In genomic region chr1:99497457-99497856, GRCm38 (mm10) we compare ENCODE assay signal across 33 mouse cellular contexts.
"Had no signal": no experiment of that assay in that cellular context is flagged by ENCODE, and none has a peak within 500 bp of the region (broad histone marks: within the 10 kb centered on the region; RNA-seq: fewer than 3 reads in every experiment).

No protein-coding gene starts in this region.

- H3K27me3 ChIP-seq: heart, embryonic 12.5 days; heart, embryonic 13.5 days; heart, embryonic 15.5 days; hindbrain, embryonic 12.5 days; hindbrain, embryonic 13.5 days; hindbrain, embryonic 15.5 days; kidney, embryonic 15.5 days had no signal

- H3K27ac ChIP-seq: heart, embryonic 10.5 days; heart, embryonic 13.5 days; heart, embryonic 15.5 days; hindbrain, embryonic 10.5 days; hindbrain, embryonic 12.5 days; hindbrain, embryonic 13.5 days; hindbrain, embryonic 14.5 days; hindbrain, embryonic 15.5 days; hindbrain, postnatal 0 days; kidney, embryonic 15.5 days; kidney, postnatal 0 days; left cerebral cortex, adult 2 months had no signal

- H3K9ac ChIP-seq: heart, embryonic 12.5 days; heart, embryonic 13.5 days; heart, embryonic 15.5 days; hindbrain, embryonic 12.5 days; hindbrain, embryonic 13.5 days; hindbrain, embryonic 14.5 days; hindbrain, embryonic 15.5 days; kidney, embryonic 15.5 days had no signal

- DNase-seq: heart, postnatal 10 days; heart, postnatal 14 days; heart, postnatal 36 days; heart, postnatal 4 days; kidney, adult 11 months; kidney, adult 18-20 months; kidney, adult 2 months; kidney, adult 8-10 months; kidney, adult 9 months; kidney, postnatal 10 days; kidney, postnatal 14 days; kidney, postnatal 25 days; kidney, postnatal 36 days; kidney, postnatal 4 days; layer of hippocampus, adult 9-11 months; layer of hippocampus, postnatal 36 days had no signal

- H3K9me3 ChIP-seq: heart, embryonic 10.5 days; heart, embryonic 12.5 days; heart, embryonic 13.5 days; heart, embryonic 15.5 days; hindbrain, embryonic 10.5 days; hindbrain, embryonic 12.5 days; hindbrain, embryonic 13.5 days; hindbrain, embryonic 15.5 days; kidney, embryonic 15.5 days had no signal

- H3K4me3 ChIP-seq: heart, embryonic 10.5 days; heart, embryonic 12.5 days; heart, embryonic 13.5 days; heart, embryonic 15.5 days; hindbrain, embryonic 10.5 days; hindbrain, embryonic 12.5 days; hindbrain, embryonic 13.5 days; hindbrain, embryonic 15.5 days; kidney, embryonic 15.5 days; layer of hippocampus, adult 2 months; left cerebral cortex, adult 2 months had no signal

- H3K4me1 ChIP-seq: heart, embryonic 10.5 days; heart, embryonic 12.5 days; heart, embryonic 13.5 days; heart, embryonic 15.5 days; hindbrain, embryonic 10.5 days; hindbrain, embryonic 12.5 days; hindbrain, embryonic 13.5 days; hindbrain, embryonic 15.5 days; kidney, embryonic 15.5 days had no signal

- ATAC-seq: hindbrain, embryonic 16.5 days; hindbrain, postnatal 0 days; inflammation-experienced regulatory T-cells, adult 6 months had no signal

- H3K36me3 ChIP-seq: heart, embryonic 10.5 days; heart, embryonic 12.5 days; heart, embryonic 13.5 days; heart, embryonic 15.5 days; hindbrain, embryonic 10.5 days; hindbrain, embryonic 12.5 days; hindbrain, embryonic 13.5 days; hindbrain, embryonic 15.5 days; kidney, embryonic 15.5 days had no signal

- H3K4me2 ChIP-seq: heart, embryonic 11.5 days; heart, embryonic 12.5 days; heart, embryonic 13.5 days; heart, embryonic 15.5 days; hindbrain, embryonic 12.5 days; hindbrain, embryonic 13.5 days; hindbrain, embryonic 14.5 days; hindbrain, embryonic 15.5 days; kidney, embryonic 15.5 days had no signal
